Mouse (Mus musculus): ENCODE data around the gene Phf21a. TPM values are rescaled to one million over a fixed set of nuclear protein-coding genes. Genes with fewer than 3 reads are reported as not detected.
A peak's percentile ranks its signal among the peaks of the same experiment; 100 is the strongest.

The Phf21a gene
- total and polyA plus RNA-seq, 3 experiments = 8.8 to 76.4 (median 26.8) TPM

DNA sequence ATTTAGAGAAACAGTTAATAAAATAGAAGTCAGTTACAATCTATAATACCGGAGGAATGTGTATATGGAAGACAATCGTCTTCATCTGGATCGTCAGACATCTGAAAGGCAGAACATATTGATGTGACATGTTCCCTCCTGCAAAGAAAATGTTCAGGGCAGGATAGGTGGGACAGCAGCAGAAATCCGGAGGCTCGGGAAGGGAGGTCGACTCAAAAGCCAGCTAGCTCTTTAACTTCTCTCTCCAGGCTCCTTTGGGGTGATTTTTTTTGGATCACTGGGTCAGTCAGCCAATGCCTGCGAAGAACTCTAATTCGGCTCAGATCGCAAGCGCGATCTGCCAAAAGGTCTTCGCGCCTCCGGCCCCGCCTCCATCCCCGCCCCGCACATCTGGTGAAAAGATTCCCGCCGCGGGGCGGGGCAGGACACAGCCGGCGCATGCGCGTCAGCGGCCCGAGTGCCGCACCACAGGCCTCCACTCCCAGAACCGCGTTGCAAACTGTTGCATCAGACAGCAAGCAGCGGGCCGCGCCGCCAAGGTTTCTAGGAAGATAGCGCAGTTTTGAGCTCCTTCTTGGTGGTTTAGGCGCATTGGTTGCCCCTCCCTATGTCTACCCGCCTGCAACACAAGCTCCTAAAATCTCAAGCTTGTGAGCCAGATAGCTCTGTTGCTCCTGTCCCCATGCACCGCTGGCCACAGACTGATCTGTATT is 37.7 kb upstream of the Phf21a start:
- peak overlapping the region; percentile 15; the same call in 1 of the 2 replicates for H3K4me3 ChIP-seq (ENCODE audit: low read depth, low read length)
- ATAC-seq (ENCODE audit: extremely low read depth, insufficient number of reproducible peaks, low FRiP score, poor library complexity, severe bottlenecking) (no peak), DNase-seq (ENCODE audit: low spot score) (no peak)
- no peaks in the 10 kb centered on the region for H3K36me3 ChIP-seq (replicated peaks)
- peaks cover 31% of the 10 kb centered on the region for H3K27me3 ChIP-seq (ENCODE audit: insufficient read depth, low read length)
- H3K4me1 ChIP-seq (ENCODE audit: insufficient read depth, low read depth, low read length) = peaks cover 18% of the 10 kb centered on the region
- peaks cover 3% of the 10 kb centered on the region; the same call in 1 of the 2 replicates for H3K9me3 ChIP-seq (replicated peaks)
- TF ChIP-seq GATA2 (IDR thresholded peaks at IDR 0.05; ENCODE audit: borderline replicate concordance, low read depth, low read length) = no peak
- no peak for TF ChIP-seq CTCF (IDR thresholded peaks at IDR 0.05; ENCODE audit: low read depth, low read length)
- no peak for TF ChIP-seq POLR2AphosphoS5 (IDR thresholded peaks at IDR 0.05; ENCODE audit: insufficient replicate concordance, low read depth, low read length)
- no peak for TF ChIP-seq TAL1 (conservative IDR thresholded peaks at IDR 0.05; ENCODE audit: low read depth, low read length)
- no peak for TF ChIP-seq GATA1 (IDR thresholded peaks at IDR 0.05; ENCODE audit: borderline replicate concordance, low read length)

DNA sequence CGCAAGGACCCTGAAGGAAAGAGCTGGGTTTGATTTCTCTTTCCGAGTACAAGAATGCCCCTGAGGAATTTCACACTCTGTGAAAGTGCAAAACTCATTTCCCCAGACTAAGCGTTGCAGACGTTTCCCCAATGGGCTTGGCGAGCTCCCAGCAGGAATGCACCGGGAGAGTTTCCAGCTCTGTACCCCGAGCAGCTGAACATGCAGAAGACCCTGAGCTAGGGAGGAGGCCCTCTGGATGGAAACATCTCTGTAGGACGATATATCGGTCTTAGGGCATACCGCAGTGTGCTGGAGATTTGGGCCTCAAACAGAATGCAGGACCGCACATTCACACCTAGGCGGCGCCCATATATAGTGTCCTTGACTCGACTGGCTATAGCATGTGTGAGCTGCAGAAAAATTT is 37.1 kb upstream of the Phf21a start:
- Histone ChIP-seq H3K9me3 (replicated peaks) (peaks cover 3% of the 10 kb centered on the region; the same call in 1 of the 2 replicates), H3K36me3 (replicated peaks) (no peaks in the 10 kb centered on the region), H3K4me1 (ENCODE audit: insufficient read depth, low read depth, low read length) (peaks cover 18% of the 10 kb centered on the region), H3K4me3 (ENCODE audit: low read depth, low read length) (no peak overlapping the region), H3K27me3 (ENCODE audit: insufficient read depth, low read length) (peaks cover 32% of the 10 kb centered on the region)
- DNase-seq (ENCODE audit: low spot score) = no peak
- ATAC-seq (ENCODE audit: extremely low read depth, insufficient number of reproducible peaks, low FRiP score, poor library complexity, severe bottlenecking) = no peak
- no peak for TF ChIP-seq GATA1 (IDR thresholded peaks at IDR 0.05; ENCODE audit: borderline replicate concordance, low read length)

DNA sequence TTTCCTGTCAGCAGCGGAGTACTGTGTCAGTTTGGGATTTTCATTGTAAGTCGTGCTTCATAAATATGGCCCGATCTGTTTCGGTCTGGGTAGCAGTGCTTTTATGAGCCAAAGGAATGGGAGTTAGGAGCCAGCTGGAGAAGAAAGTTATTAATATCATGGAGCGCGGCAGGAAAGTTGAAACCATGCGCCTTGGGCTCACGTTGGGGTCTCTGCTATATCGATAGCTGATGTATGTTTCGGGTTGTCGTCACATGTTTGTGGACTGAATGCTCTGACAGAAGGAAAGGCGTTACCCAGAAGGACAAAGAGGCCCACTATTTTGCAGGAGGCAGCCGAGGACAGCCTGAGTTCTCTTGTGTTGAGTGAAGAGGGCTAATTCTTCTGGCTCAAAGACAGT is 36.2 kb upstream of the Phf21a start:
- Histone ChIP-seq H3K4me3 (ENCODE audit: low read depth, low read length) (no peak overlapping the region), H3K4me1 (ENCODE audit: insufficient read depth, low read depth, low read length) (peaks cover 18% of the 10 kb centered on the region), H3K9me3 (replicated peaks) (peaks cover 3% of the 10 kb centered on the region; the same call in 1 of the 2 replicates), H3K36me3 (replicated peaks) (no peaks in the 10 kb centered on the region), H3K27me3 (ENCODE audit: insufficient read depth, low read length) (peaks cover 30% of the 10 kb centered on the region)
- no peak for DNase-seq (ENCODE audit: low spot score)
- ATAC-seq (ENCODE audit: extremely low read depth, insufficient number of reproducible peaks, low FRiP score, poor library complexity, severe bottlenecking) = no peak
- TF ChIP-seq POLR2AphosphoS5 (IDR thresholded peaks at IDR 0.05; ENCODE audit: insufficient replicate concordance, low read depth, low read length) (no peak), CTCF (IDR thresholded peaks at IDR 0.05; ENCODE audit: low read depth, low read length) (no peak), GATA1 (IDR thresholded peaks at IDR 0.05; ENCODE audit: borderline replicate concordance, low read length) (no peak), GATA2 (IDR thresholded peaks at IDR 0.05; ENCODE audit: borderline replicate concordance, low read depth, low read length) (no peak), TAL1 (conservative IDR thresholded peaks at IDR 0.05; ENCODE audit: low read depth, low read length) (no peak)

DNA sequence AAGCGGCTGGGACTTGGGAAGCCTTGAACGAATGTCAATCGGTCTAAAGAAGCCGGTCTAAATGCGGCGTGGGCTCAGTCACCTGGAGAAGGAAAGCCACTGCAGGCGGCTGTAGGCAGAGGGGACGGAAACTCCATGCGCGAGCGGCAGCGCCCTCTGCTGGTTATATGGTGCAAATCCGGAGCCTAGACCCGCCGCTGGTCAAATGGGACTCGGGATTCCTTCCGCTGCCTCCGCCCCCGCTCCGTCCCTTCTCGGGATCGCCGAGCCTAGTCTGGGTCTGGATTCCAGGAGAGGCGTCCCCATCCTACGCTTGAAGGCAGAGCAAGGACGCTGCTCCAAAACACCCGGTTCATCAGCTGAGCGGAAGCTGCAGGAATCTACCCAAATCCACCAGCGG is 34.4 kb upstream of the Phf21a start:
- DNase-seq (ENCODE audit: low spot score) (peak; percentile 75), ATAC-seq (ENCODE audit: extremely low read depth, insufficient number of reproducible peaks, low FRiP score, poor library complexity, severe bottlenecking) (no peak)
- Histone ChIP-seq H3K27me3 (ENCODE audit: insufficient read depth, low read length) (peaks cover 37% of the 10 kb centered on the region), H3K4me3 (ENCODE audit: low read depth, low read length) (peak overlapping the region; percentile 55; the same call in 1 of the 2 replicates), H3K9me3 (replicated peaks) (peaks cover 3% of the 10 kb centered on the region; the same call in 1 of the 2 replicates), H3K36me3 (replicated peaks) (no peaks in the 10 kb centered on the region), H3K4me1 (ENCODE audit: insufficient read depth, low read depth, low read length) (peaks cover 18% of the 10 kb centered on the region)
- TF ChIP-seq GATA2 (IDR thresholded peaks at IDR 0.05; ENCODE audit: borderline replicate concordance, low read depth, low read length) = no peak
- no peak for TF ChIP-seq GATA1 (IDR thresholded peaks at IDR 0.05; ENCODE audit: borderline replicate concordance, low read length)
- TF ChIP-seq POLR2AphosphoS5 (IDR thresholded peaks at IDR 0.05; ENCODE audit: insufficient replicate concordance, low read depth, low read length) = no peak
- TF ChIP-seq CTCF (IDR thresholded peaks at IDR 0.05; ENCODE audit: low read depth, low read length) = peak; percentile 83
- TF ChIP-seq TAL1 (conservative IDR thresholded peaks at IDR 0.05; ENCODE audit: low read depth, low read length) = no peak

DNA sequence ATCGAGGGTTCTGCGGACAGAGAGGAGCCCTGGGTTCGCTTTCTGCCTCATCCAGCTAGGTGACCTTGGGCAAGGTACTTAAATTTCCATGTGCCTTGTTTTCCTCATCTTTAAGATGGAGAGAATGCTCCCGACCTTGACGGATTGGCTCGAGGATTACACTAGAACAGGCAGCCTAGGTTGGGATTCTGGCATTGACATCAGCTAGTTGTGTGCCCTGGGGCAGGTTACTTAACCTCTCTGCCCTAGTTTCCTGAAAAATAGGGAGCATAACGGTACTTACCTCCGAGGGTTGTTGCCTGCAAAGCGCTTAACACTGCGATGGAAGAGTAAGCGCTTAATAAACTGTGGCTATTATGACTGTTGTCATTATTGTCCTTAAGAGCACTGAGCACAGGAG is 34.0 kb upstream of the Phf21a start:
- ATAC-seq (ENCODE audit: extremely low read depth, insufficient number of reproducible peaks, low FRiP score, poor library complexity, severe bottlenecking) = no peak
- no peak for DNase-seq (ENCODE audit: low spot score)
- Histone ChIP-seq H3K4me1 (ENCODE audit: insufficient read depth, low read depth, low read length) (peaks cover 18% of the 10 kb centered on the region), H3K9me3 (replicated peaks) (peaks cover 3% of the 10 kb centered on the region; the same call in 1 of the 2 replicates), H3K27me3 (ENCODE audit: insufficient read depth, low read length) (peaks cover 37% of the 10 kb centered on the region), H3K36me3 (replicated peaks) (no peaks in the 10 kb centered on the region), H3K4me3 (ENCODE audit: low read depth, low read length) (peak overlapping the region; percentile 55; the same call in 1 of the 2 replicates)
- TF ChIP-seq GATA1 (IDR thresholded peaks at IDR 0.05; ENCODE audit: borderline replicate concordance, low read length) = no peak
- no peak for TF ChIP-seq POLR2AphosphoS5 (IDR thresholded peaks at IDR 0.05; ENCODE audit: insufficient replicate concordance, low read depth, low read length)
- TF ChIP-seq TAL1 (conservative IDR thresholded peaks at IDR 0.05; ENCODE audit: low read depth, low read length) = no peak
- no peak for TF ChIP-seq CTCF (IDR thresholded peaks at IDR 0.05; ENCODE audit: low read depth, low read length)
- TF ChIP-seq GATA2 (IDR thresholded peaks at IDR 0.05; ENCODE audit: borderline replicate concordance, low read depth, low read length) = no peak

DNA sequence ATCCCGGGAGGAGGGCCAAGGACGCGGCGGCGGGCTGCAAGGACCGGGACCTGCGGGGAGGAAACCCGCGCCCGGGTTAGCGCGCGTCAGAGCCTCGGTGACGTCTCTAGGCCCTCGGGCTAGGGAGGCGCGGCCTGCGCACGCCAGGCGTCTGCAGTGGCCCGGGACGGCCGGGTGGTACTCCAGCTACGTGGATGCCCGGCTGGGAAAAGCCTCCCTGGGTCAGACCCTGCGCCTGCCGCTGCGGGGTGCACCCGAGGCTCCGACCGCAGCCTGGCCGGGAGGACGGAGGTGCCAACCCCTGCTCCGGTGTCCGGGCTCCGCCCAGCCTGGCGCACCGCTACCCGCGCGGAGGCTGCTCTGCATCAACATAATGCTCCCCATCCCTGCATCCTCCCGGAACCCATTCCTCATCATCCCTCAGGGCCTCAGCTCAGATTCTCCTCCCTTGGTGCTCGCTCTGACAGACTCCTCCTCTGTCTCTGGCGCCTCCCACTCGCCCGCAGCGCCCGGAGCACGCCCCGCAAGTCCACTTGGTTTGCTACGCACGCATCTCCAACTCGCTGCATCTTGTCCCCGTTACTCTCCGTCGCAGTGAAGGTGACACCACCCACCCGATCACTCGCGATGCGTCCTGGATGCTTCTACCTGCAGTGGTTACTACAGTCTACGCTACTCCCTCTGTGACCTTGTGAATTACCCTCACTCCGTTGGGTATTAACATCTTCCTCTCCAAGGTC is 33.3 kb upstream of the Phf21a start:
- Histone ChIP-seq H3K9me3 (replicated peaks) (peaks cover 3% of the 10 kb centered on the region; the same call in 1 of the 2 replicates), H3K36me3 (replicated peaks) (no peaks in the 10 kb centered on the region), H3K4me1 (ENCODE audit: insufficient read depth, low read depth, low read length) (peaks cover 18% of the 10 kb centered on the region), H3K4me3 (ENCODE audit: low read depth, low read length) (peak overlapping the region; percentile 46; the same call in 1 of the 2 replicates), H3K27me3 (ENCODE audit: insufficient read depth, low read length) (peaks cover 41% of the 10 kb centered on the region)
- TF ChIP-seq GATA1 (IDR thresholded peaks at IDR 0.05; ENCODE audit: borderline replicate concordance, low read length) (no peak), CTCF (IDR thresholded peaks at IDR 0.05; ENCODE audit: low read depth, low read length) (no peak), GATA2 (IDR thresholded peaks at IDR 0.05; ENCODE audit: borderline replicate concordance, low read depth, low read length) (no peak)
- ATAC-seq (ENCODE audit: extremely low read depth, insufficient number of reproducible peaks, low FRiP score, poor library complexity, severe bottlenecking) (no peak), DNase-seq (ENCODE audit: low spot score) (no peak)

Data from G1E (cell line).